In genomic region chr14:106075181-106076064, GRCm38 (mm10) we compare ENCODE assay signal across 10 mouse cellular contexts. TPM values are rescaled to one million over a fixed set of nuclear protein-coding genes. Genes with fewer than 3 reads are reported as not detected.
DNase-seq lines count a peak whose midpoint lies in the region; ATAC-seq lines count a peak whose summit lies in the region.
"Had no signal": no experiment of that assay in that cellular context is flagged by ENCODE, and none has a peak within 500 bp of the region (broad histone marks: within the 10 kb centered on the region; RNA-seq: fewer than 3 reads in every experiment).

No protein-coding gene starts in this region.

- no peaks in the 10 kb centered on the region for H3K9me3 ChIP-seq in hindbrain, embryonic 11.5 days (ENCODE audit: control insufficient read depth, low read length)
- no peaks in the 10 kb centered on the region for H3K9me3 ChIP-seq in hindbrain, embryonic 10.5 days

- H3K4me2 ChIP-seq in hindbrain, embryonic 11.5 days (replicated peaks; ENCODE audit: low read depth, low read length), result no peak overlapping the region

- no peaks in the 10 kb centered on the region for H3K36me3 ChIP-seq in hindbrain, embryonic 11.5 days (ENCODE audit: control insufficient read depth, insufficient read depth, low read length)
- H3K36me3 ChIP-seq in hindbrain, embryonic 10.5 days, result no peaks in the 10 kb centered on the region

- no peak overlapping the region for H3K9ac ChIP-seq in hindbrain, embryonic 11.5 days (ENCODE audit: low read depth, low read length)

- no peak overlapping the region for H3K4me3 ChIP-seq in hindbrain, embryonic 11.5 days (ENCODE audit: low read depth, low read length)
- H3K4me3 ChIP-seq in hindbrain, embryonic 10.5 days, result no peak overlapping the region

- DNase-seq in hindbrain, embryonic 11.5 days (ENCODE audit: low spot score), result peak; percentile 12
- no peak for DNase-seq in hindbrain, embryonic 10.5 days (ENCODE audit: low spot score)
- DNase-seq in brain, adult 2 months (ENCODE audit: low read depth, low spot score), result peak; percentile 14
- peak; percentile 36 for DNase-seq in gastrocnemius, postnatal 10 days
- DNase-seq in kidney, postnatal 14 days, result peak; percentile 34
- no peak for DNase-seq in spleen, postnatal 4 days (ENCODE audit: low spot score in 2 of 2)
- no peak for DNase-seq in right cerebral cortex, postnatal 10 days (ENCODE audit: low spot score in 2 of 2)
- DNase-seq: cerebellum, adult 9-11 months had no signal

- WGBS in hindbrain, embryonic 11.5 days, result 65% methylated on average over 3 of the region's 3 CpGs
- 80% methylated on average over 3 of the region's 3 CpGs for WGBS in hindbrain, embryonic 10.5 days

- H3K27me3 ChIP-seq in hindbrain, embryonic 11.5 days (ENCODE audit: control insufficient read depth, insufficient read depth, low read length), result no peaks in the 10 kb centered on the region
- no peaks in the 10 kb centered on the region for H3K27me3 ChIP-seq in hindbrain, embryonic 10.5 days (ENCODE audit: insufficient read depth, poor library complexity, severe bottlenecking)

- H3K4me1 ChIP-seq in hindbrain, embryonic 11.5 days (replicated peaks; ENCODE audit: control insufficient read depth, insufficient read depth, low read length), result no peaks in the 10 kb centered on the region
- no peaks in the 10 kb centered on the region for H3K4me1 ChIP-seq in hindbrain, embryonic 10.5 days (replicated peaks)

- peak; percentile 86 for ATAC-seq in hindbrain, embryonic 11.5 days (ENCODE audit: low FRiP score)
- no peak for ATAC-seq in megakaryocyte-erythroid progenitor cell, adult 5-6 weeks (replicated peaks; ENCODE audit: low FRiP score, low TSS enrichment, poor library complexity, severe bottlenecking)

- no peak overlapping the region for H3K27ac ChIP-seq in hindbrain, embryonic 11.5 days (ENCODE audit: low read depth, low read length)
- H3K27ac ChIP-seq in hindbrain, embryonic 10.5 days, result no peak overlapping the region

RNA-seq across cellular contexts. Expression of gene Trim52, which starts 30.6 kb away (rescaled TPM):
- polyA plus RNA-seq in hindbrain, embryonic 11.5 days (2014; fragmentation: Nextera tagmentation; extraction: Ambion mirVana), result not detected in 2 replicates
- polyA plus RNA-seq in hindbrain, embryonic 10.5 days (2016; fragmentation: Nextera tagmentation; extraction: Ambion mirVana), result not detected in 2 replicates
- not detected for total RNA-seq in gastrocnemius, postnatal 10 days (2021)
- not detected in 2 replicates for total RNA-seq in megakaryocyte-erythroid progenitor cell, adult 5-6 weeks (2014; fragmentation: Nextera tagmentation)
- not detected in 2 replicates for total RNA-seq in megakaryocyte-erythroid progenitor cell, adult 5-6 weeks (2017)
- total RNA-seq: neutrophil, adult 5-6 weeks had no signal

Comparison
In these comparisons a context has a peak if more than half of its experiments do, and no peak if none do; other contexts are left out.
1. DNase-seq: peak in hindbrain, embryonic 11.5 days (single experiment), brain, adult 2 months (single experiment), gastrocnemius, postnatal 10 days (single experiment) and kidney, postnatal 14 days (single experiment); none in hindbrain, embryonic 10.5 days (single experiment), spleen, postnatal 4 days (0 of 2) and right cerebral cortex, postnatal 10 days (0 of 2).